Mouse (Mus musculus): ENCODE results near the gene Txndc16. TPM values are rescaled to one million over a fixed set of nuclear protein-coding genes. Genes with fewer than 3 reads are reported as not detected.

Txndc16 gene
- 10 to 100 TPM; 13.6 to 17.0 TPM for polyA plus RNA-seq (2017; shearing (Covaris generic))

- peak; percentile 11 for ATAC-seq
Measured at GRCm38 (mm10) chr14:45220090-45220956, at the start of gene Txndc16. Gene Txndc16 (minus strand): TSS chr14:45220328.

GRCm38 (mm10) chr14:45263831-45264592, 43.9 kb upstream of the Txndc16 start:
- ATAC-seq: no peak

GRCm38 (mm10) chr14:45251548-45252076, 31.5 kb upstream of the Txndc16 start:
- ATAC-seq: no peak

GRCm38 (mm10) chr14:45241613-45242012, 21.5 kb upstream of the Txndc16 start:
- no peak for ATAC-seq

GRCm38 (mm10) chr14:45239042-45239441, 18.9 kb upstream of the Txndc16 start:
- no peak for ATAC-seq

GRCm38 (mm10) chr14:45220957-45221630, 966 bp upstream of the Txndc16 start:
- ATAC-seq: no peak

- peak; percentile 89 for ATAC-seq
Measured at GRCm38 (mm10) chr14:45219281-45220089, 643 bp downstream of the Txndc16 start, which contains the start of gene Gpr137c. Gene Gpr137c (plus strand): TSS chr14:45219717.

- no peak for ATAC-seq
Measured at GRCm38 (mm10) chr14:45217693-45218092, 2.4 kb downstream of the Txndc16 start.

GRCm38 (mm10) chr14:45216711-45217340, 3.3 kb downstream of the Txndc16 start:
- ATAC-seq: no peak

GRCm38 (mm10) chr14:45211431-45211830, 8.7 kb downstream of the Txndc16 start:
- no peak for ATAC-seq

GRCm38 (mm10) chr14:45210683-45211082, 9.4 kb downstream of the Txndc16 start:
- no peak for ATAC-seq

- no peak for ATAC-seq
Measured at GRCm38 (mm10) chr14:45200607-45201006, 19.5 kb downstream of the Txndc16 start.

- no peak for ATAC-seq
Measured at GRCm38 (mm10) chr14:45190999-45191398, 29.1 kb downstream of the Txndc16 start.

GRCm38 (mm10) chr14:45181611-45182010, 38.5 kb downstream of the Txndc16 start:
- ATAC-seq: no peak

GRCm38 (mm10) chr14:45179606-45180005, 40.5 kb downstream of the Txndc16 start:
- ATAC-seq: no peak

- no peak for ATAC-seq
Measured at GRCm38 (mm10) chr14:45179186-45179585, 40.9 kb downstream of the Txndc16 start.

GRCm38 (mm10) chr14:45175012-45175740, 45.0 kb downstream of the Txndc16 start:
- ATAC-seq: no peak

- no peak for ATAC-seq
Measured at GRCm38 (mm10) chr14:45172260-45172659, 47.9 kb downstream of the Txndc16 start.

GRCm38 (mm10) chr14:45167366-45167765, 52.8 kb downstream of the Txndc16 start:
- ATAC-seq: no peak

- ATAC-seq: peak; percentile 84
Measured at GRCm38 (mm10) chr14:45155511-45156173, 64.5 kb downstream of the Txndc16 start.

All from activated CD4-positive, CD25-positive, alpha-beta regulatory T cell, adult 4 months (primary cell).